Mouse (Mus musculus): ENCODE data around the gene Tmem45a. TPM values are rescaled to one million over a fixed set of nuclear protein-coding genes. Genes with fewer than 3 reads are reported as not detected.

Gene Tmem45a
- polyA plus RNA-seq, 1 experiment from 2014 or later, result 36.2 TPM

DNA sequence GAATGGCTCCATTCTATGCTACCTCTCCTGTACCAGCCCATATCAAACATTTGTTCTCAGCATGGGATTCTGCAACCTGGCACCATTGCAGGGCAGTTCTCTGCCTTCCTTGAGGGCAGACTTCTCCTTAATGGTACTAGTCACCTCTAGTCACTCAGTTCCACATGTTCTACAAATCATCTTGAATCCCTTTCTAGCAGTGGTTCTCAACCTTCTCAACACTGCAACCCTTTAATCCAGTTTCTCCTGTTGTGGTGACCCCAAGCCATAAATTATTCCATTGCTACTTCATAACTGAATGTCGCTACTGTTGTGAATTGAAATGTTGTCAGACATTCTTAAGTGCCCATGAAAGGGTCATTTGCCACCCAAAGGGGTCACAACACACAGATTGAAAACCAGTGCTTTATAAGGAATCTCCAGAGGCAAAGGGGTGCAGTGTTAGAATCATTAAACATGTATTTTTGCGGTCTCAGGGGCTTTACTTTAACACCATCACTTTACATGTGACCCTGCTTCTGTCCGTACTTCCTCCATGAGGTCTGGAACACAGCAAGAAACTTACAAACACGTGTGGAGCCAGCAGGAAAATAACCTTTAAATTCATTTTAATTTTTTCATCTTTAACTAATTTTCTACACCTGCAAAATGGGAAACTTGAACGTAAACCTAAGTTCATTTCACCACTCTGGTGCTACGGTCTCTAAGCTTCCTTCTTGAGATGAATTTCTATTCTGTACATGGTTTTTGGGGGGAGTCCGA, 91.4 kb downstream of the Tmem45a start:
- no peaks in the 10 kb centered on the region for H3K27me3 ChIP-seq (replicated peaks)
- H3K9me3 ChIP-seq, result no peaks in the 10 kb centered on the region
- no peak overlapping the region for H3K4me2 ChIP-seq
- WGBS, result 86% methylated on average over 7 of the region's 7 CpGs
- H3K36me3 ChIP-seq, result no peaks in the 10 kb centered on the region
- H3K9ac ChIP-seq, result no peak overlapping the region
- H3K4me3 ChIP-seq (replicated peaks), result no peak overlapping the region
- no peak for ATAC-seq (ENCODE audit: insufficient read depth, low FRiP score, low read depth)
- no peak overlapping the region for H3K27ac ChIP-seq
- no peaks in the 10 kb centered on the region for H3K4me1 ChIP-seq

DNA sequence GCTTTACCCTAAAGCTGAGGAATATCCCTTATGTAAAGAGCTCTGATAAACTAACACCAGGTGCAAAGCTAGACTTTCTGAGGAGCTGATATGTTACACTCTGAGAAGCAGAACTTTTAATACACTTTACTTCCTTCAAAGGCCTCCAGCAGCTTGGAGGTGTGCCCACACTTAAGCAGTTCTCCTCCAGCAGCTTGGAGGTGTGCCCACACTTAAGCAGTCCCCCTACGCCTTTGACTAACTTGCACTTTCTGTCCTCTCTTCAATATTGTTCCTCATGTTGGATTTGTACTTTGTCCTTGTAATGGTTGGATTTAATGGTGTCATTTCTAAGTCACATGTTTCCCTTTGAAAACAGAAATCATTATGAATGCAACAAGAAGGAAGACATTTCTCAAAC, 92.2 kb downstream of the Tmem45a start:
- Histone ChIP-seq H3K9ac (no peak overlapping the region), H3K27ac (no peak overlapping the region), H3K36me3 (no peaks in the 10 kb centered on the region), H3K4me2 (no peak overlapping the region), H3K4me1 (no peaks in the 10 kb centered on the region), H3K27me3 (replicated peaks) (no peaks in the 10 kb centered on the region), H3K9me3 (no peaks in the 10 kb centered on the region), H3K4me3 (replicated peaks) (no peak overlapping the region)
- WGBS, result 69% methylated on average over 1 of the region's 1 CpGs
- no peak for ATAC-seq (ENCODE audit: insufficient read depth, low FRiP score, low read depth)

DNA sequence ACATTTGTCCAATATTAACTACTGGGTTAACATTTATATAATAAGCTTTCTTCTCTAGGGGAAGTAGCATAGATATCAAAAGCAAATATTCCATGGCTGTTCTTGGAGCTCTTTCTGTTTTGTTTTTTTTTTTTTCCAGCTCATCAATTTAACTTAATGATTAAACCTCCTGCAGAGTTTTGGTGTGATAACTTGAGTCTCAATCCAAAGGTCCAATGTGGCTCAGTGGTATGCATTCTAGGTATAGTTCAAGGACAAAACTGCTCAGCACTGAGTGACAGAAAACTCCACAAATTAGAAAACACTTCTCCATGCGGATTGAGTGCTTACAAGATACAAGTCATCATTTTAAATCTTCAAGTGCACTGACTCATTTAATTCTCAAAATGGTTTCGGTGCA, 100.0 kb downstream of the Tmem45a start:
- Histone ChIP-seq H3K27me3 (replicated peaks) (no peaks in the 10 kb centered on the region), H3K4me2 (no peak overlapping the region), H3K4me3 (replicated peaks) (no peak overlapping the region), H3K27ac (no peak overlapping the region), H3K36me3 (no peaks in the 10 kb centered on the region), H3K9me3 (no peaks in the 10 kb centered on the region), H3K9ac (no peak overlapping the region), H3K4me1 (no peaks in the 10 kb centered on the region)
- WGBS, result 85% methylated on average over 2 of the region's 2 CpGs
- ATAC-seq (ENCODE audit: insufficient read depth, low FRiP score, low read depth), result no peak

DNA sequence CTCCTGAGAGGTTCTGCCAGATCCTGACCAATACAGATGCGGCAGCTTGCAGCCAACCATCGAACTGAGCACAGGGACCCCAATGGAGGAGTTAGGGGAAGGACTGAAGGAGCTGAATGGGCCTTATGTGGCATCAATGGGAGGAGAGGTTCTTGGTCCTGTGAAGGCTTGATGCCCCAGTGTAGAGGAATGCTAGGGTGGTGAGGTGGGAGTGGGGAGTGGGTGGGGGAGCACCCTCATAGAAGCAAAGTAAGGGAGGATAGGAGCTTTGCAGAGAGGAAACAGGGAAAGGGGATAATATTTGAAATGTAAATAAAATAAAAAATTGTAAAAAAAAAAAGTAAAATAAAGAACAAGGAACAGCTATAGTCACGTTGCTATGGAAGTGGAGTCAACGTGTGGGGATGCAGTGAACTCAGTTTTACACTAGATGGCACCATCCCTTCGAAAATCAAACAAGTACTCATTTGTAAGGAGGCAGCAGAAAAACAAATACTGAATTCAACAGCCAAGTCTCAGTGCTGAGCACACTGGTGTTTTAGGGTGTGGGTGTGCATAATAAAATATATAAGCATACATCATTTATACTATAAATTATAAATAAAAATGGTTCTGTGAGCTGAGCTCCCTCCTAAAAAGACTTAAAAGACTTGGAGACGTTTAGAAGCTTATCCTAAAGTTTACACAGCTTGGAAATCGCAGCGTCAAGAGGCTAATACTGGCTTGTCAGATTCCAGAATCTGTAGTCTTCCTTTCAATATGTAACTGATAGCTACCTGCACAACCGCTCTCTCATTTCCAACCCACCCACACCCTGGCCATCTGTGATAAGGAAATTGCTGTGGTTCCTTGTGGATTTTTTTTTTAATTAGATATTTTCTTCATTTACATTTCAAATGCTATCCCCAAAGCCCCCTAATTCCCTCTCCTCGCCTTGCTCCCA, 114.5 kb downstream of the Tmem45a start:
- Histone ChIP-seq H3K4me1 (no peaks in the 10 kb centered on the region), H3K27ac (no peak overlapping the region), H3K9ac (no peak overlapping the region), H3K4me2 (no peak overlapping the region), H3K9me3 (no peaks in the 10 kb centered on the region), H3K27me3 (replicated peaks) (no peaks in the 10 kb centered on the region), H3K4me3 (replicated peaks) (no peak overlapping the region), H3K36me3 (no peaks in the 10 kb centered on the region)
- no peak for ATAC-seq (ENCODE audit: insufficient read depth, low FRiP score, low read depth)
- 39% methylated on average over 10 of the region's 10 CpGs for WGBS

Other genes with a start within 250 kb of the Tmem45a start
- gene Tfg, start 168.7 kb downstream of the Tmem45a start, polyA plus RNA-seq (2015; fragmentation: Nextera tagmentation; extraction: Ambion mirVana), result 148 and 174 TPM in 2 replicates
- 0.24 and 0.81 TPM in 2 replicates for gene Adgrg7, start 90.3 kb downstream of the Tmem45a start, polyA plus RNA-seq (2015; fragmentation: Nextera tagmentation; extraction: Ambion mirVana)
- gene Lnp1, start 41.9 kb upstream of the Tmem45a start, polyA plus RNA-seq (2015; fragmentation: Nextera tagmentation; extraction: Ambion mirVana), result not detected in 2 replicates
- 0.18 and 0.26 TPM in 2 replicates for gene Tmem45a2, start 185.2 kb upstream of the Tmem45a start, polyA plus RNA-seq (2015; fragmentation: Nextera tagmentation; extraction: Ambion mirVana)
- 44.7 and 45.7 TPM in 2 replicates for gene Tomm70a, start 235.5 kb upstream of the Tmem45a start, polyA plus RNA-seq (2015; fragmentation: Nextera tagmentation; extraction: Ambion mirVana)